Mouse (Mus musculus): Measurements from ENCODE around the gene Ppp1cc.
A peak's percentile ranks its signal among the peaks of the same experiment; 100 is the strongest.

Ppp1cc gene

DNA sequence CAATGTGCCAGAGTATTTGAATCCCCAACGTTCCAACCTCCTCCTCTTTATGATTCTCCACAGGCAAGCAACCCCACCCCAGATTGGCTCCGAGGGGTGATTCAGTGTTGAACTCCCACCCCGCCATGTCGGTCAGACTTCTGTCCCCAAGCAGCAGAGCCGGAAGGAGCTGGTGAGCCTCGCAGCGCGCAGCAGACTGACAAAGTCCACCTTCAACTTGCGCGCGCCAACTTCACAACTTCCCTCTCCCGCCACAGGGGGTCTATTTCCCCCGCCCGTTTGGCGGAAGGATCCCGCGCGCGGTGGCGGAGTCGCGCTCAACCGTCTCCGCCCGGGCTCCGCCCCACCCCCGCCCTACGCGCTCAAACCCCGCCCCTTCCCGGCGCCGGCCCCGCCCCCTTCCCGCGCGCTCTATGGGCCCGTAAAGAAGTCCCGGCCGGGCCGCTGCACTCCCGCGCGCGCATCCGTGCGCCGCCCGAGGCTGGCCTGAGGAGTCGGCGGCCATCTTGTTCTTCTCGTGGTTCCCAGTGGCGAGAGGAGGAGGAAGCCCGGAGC, at the start of gene Ppp1cc:
Gene Ppp1cc, plus strand, starts transcription at position 452 of the 555 bp plus-strand sequence.
- DNase-seq, result peak; percentile 92

DNA sequence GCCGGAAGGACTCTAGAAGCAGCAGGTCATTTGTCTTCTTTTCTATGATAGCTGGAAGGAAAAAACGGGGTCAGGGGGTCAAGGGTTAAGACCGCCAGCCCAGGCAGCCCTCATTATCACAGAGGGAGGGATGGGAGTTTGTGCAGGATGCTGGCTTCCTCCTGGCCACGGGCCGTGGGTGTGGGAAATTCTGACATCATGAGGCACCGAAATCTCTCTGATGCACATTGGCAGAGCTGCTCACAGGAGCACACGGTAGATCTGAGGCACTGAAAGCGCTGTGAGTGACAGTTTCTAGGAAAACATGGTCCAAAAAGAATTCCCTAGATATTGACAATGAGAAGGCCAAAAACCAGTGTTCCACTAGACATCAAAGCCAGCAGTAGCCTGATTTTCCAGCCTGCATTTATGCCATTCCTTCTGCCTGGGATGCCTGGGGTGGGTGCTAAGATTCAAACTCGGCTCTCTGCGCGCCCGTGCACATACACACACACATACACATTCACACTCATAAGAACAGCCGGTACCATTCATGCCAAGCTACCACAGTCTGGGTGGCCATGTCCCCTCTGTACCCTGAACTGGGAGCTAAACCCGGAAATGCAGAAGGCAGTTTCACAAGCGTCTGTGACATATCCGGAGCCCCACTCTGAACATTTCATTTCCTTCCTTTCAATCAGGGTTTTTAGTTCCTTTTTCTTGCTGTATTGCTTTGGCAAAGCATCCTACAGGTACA, 48.6 kb upstream of the Ppp1cc start:
- DNase-seq, result no peak

DNA sequence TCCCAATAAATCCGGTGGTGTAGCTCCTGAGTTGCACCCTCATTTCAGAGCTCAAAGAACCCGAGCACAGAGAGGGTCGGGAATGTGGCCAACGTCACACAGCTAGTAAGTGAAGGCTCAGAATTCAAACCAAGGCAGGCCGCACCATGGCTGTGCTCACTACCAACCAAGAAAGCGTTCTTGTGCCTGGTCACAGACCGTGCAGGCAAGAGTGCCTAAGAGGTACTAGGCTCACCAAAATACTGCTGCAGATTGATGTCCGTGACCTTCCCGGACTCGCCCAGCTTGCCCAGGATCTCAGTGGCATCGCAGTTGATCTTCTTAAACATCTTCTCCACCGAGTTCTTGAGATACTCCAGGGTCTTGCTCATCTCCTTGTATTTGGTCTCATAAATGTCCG, 47.5 kb upstream of the Ppp1cc start:
- DNase-seq, result no peak

DNA sequence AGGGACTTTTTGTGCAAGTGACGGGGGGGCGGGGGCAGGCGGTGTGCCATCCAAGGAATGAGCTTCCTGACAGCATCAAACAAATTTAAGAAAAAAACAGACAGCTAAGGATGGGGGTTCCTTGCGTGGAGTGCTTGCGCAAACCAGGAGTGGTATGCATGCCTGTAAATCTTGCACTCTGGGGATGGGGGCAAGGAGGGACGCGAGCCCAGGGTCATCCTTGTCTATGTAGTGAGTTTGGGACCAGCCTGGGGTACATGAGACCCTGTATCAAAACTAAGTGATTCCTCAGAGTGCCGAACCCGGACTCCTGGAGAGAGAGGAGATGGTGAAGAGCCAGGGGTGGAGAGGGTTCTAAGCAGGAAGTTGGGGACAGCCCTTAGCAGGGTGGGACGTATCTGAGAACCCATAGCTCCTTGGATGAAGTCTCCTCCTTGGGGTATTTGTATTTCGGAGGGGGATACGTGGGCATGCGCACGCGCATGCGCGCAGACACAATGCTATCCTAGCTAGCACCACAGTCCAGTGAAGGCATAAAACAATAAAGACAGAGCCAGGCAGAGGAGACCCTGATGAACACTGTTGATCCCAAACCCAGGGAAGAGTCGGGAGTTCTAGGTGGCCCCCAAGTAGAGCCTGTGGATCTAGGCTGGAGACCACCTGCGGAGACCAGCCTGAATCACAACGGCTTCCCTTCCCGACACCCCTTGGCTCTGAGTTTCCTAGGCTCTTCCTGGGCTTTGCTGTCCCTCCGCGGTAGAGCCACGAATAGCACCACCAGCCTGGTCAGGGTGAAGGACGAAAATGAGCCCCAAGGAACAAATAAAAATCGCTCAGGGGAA, 46.8 kb upstream of the Ppp1cc start:
- no peak for DNase-seq

DNA sequence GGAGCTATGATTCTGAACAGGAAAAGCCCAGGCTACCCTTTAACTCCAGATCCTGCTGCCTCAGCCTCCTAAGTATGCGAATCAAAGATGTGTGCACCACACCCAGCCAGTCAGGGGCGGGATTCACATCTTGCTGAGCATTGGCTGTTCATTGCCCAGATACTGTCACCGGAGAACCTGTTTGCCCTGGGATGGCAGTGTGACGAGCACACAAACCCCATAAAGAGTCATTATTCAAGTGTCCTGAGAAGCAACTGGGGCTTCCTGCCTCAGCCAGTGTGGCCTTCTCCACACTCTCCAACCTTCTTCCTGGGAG, 46.2 kb upstream of the Ppp1cc start:
- no peak for DNase-seq

DNA sequence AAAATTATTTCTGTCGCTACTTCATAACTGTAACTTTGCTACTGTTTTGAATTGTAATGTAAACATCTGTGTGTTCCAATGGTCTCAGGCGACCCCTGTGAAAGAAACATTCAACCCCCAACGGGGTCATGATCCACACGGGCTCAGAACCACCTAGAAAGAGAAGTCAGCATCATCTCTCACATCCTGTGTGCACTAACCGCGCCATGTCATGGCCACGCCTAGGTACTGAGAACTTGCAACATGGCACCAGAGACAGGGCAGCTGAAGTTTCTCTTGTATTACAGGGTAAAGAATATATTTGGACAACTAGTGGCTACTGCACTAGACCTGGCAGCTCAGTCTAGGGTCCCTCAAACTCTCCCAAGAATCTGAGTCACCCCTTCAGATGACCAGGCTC, 44.6 kb upstream of the Ppp1cc start:
- DNase-seq, result no peak

DNA sequence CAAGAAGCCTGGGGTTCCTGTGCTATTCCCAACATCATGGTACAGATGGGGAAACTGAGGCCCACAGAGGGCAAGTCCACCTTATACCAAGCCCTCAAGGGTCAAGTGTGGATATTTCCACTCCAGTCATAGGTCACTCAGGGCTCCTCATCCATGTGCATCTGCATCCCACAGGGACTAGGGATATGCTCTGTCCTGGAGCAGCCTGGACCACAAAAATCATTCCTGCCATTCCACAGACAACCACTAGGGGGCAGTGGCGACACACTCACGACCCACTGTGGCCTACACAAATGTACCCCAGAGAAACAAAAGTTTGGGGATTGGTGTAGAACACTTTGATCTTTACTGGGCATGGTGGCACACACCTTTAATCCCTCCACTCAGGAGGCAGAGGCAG, 43.9 kb upstream of the Ppp1cc start:
- no peak for DNase-seq

DNA sequence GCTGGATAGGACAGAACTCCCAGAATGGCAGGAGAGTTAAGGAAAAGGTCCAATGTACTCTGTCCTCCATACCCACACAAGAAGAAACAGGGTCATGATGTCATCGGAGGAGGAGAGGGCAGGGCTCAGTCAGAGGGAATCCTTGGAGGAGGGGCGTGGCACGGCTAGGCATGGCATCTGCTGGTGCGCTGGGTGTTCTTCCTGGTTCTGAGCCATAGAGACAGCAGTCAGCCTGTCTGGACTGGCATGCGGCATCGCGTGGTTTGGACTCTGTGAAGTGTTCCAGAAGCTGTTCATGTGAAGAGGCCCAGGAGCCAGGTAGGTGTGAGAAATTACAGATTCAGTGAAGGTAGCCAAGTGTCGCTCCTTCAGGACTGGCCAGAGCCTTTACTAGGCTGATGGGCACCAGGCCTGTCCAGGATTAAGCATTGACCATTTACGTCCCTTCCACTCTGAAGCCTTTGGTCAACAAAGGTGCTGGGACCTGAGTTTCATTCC, 42.8 kb upstream of the Ppp1cc start:
- no peak for DNase-seq

DNA sequence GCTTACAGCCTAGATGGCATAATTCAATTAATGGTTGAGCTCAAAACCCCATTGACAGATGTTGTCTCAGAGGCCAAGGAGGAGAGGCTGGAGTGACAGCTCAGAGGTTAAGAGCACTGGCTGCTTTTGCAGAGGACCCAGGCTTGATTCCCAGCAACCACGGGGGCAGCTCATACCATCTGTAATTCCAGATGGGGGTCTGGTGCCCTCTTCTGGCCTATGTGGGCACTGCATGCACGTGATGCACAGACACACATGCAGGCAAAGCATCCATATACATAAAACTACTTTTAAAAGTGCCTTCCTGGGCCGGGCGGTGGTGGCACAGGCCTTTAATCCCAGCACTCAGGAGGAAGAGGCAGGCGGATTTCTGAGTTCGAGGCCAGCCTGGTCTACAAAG, 41.8 kb upstream of the Ppp1cc start:
- DNase-seq, result no peak

DNA sequence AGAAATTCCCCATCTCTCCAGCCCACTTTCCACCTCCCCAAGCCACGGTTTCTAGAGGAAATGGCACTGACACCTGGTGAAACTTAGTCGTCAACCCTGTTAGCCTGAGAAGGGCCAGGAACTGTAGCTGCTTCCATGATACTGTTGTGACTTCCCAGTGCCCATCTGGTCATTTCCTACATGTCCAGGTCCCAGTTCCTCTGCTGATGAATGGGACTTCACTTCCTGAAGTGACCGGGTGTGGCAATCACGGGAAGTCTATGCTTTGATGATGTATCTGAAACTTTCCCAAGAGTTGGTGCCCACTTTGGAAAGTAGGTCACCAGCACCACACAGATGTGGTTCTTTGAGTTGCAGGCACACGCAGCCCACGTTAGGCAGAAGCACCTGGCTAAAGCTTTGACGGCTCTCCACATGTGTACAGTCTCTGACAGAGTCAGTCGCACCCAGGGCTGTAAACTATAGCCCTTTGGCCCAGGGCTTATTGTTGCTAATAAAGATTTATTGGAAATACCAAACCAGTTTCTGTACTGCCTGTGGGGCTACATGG, 32.8 kb upstream of the Ppp1cc start:
- DNase-seq, result no peak

DNA sequence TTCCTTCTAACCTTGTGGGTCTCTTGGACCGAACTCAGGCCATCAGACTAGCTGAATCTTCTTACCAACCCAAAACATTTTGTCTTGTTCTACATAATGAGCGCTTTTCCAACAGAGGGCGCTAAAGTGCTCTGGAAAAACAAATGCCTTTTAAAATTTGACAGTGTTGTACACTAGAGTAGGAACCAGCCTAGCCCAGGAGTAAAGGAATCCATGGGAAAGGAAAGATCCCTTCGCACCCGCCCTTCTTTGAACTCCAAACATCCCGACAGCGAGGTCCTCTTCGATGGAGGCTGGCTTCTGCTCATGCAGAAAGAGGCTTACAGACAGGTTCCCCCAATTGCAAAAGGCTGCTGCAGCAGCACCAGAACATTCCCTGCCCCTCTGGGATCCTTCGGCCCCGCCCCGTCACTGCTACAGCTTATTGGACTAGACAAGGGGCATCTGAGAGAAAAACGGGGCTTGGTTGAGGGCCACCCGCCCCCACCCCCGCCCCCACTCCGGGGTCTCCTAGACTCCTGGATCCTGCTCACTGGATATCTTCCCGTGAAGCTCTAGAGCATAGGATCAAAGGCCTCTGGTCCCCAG, 28.9 kb upstream of the Ppp1cc start:
- DNase-seq, result peak; percentile 74

DNA sequence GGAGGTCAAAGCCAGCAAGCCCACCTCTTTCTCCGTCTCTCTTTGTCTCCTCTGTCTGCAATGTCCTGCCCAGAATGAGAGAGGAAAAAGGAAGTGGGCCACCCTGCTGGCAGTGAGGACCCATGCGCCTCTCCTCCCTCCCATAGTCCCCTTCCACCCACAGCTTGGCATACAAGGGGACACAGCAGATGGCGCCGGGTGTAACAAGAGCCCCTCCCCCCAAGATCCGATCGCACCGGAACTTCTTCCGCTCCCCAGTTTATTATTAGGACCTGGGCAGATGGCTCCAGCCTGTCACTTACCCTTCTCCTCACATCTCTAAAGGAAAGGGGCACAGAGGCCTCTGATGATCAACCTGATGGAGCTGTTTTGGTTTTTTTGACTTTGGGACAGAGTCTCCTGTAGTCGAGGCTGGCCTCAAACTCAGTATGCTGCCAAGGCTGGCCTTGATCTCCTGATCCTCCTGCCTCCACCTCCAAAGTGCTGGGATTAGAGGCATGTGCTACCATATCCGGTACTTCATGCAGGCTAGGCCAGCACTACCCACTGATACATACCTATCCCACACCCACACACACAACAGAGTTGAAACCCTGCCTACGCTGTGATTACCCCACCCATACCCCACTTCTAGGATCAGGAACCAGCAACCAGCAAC, 27.6 kb upstream of the Ppp1cc start:
- DNase-seq, result peak; percentile 87

DNA sequence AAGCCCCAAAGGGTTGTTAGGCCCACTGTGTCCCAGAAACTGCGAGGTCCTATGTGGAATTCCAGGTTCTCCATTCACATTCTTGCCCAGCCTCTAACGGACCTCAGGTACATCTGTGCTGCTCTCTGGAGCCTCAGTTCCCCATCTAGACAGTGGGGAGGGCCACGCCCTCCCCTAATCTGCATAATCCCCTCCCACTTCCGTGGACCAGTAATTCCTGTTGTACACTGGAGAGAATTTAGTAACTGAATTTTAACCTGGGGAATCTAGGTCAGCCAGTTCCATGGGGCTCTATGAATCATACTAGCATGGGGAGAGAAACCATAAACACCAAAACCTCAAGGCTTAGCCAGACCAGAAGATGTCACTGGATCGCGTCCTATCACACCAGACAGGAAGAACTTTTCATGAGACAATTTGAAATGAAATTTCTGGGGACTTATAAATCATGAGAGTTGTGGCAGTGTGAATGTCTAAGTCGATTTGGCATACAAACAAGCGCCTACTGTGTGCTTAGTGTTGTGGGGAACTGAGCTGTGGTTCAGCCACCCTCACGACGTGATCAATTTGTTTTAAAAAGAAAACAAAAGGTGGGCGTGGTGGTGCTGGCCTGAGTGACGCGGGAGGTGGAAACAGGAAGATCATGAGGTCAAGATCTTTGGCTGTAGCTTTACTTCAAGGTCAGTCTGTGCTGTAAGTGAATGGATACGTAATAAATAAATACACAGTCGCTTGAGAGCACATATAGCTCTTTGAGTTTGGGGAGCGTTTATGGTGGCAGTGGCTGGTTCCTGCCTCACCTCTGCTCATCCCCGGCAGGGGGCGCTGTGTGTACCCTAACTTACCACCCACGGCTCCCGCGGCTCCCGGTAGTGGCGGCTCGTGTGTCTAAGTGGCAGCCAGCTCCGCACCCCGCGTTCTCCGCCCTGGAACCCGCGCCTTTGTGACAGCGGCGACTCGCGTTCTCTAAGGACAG, 26.7 kb upstream of the Ppp1cc start:
- DNase-seq, result peak; percentile 82

DNA sequence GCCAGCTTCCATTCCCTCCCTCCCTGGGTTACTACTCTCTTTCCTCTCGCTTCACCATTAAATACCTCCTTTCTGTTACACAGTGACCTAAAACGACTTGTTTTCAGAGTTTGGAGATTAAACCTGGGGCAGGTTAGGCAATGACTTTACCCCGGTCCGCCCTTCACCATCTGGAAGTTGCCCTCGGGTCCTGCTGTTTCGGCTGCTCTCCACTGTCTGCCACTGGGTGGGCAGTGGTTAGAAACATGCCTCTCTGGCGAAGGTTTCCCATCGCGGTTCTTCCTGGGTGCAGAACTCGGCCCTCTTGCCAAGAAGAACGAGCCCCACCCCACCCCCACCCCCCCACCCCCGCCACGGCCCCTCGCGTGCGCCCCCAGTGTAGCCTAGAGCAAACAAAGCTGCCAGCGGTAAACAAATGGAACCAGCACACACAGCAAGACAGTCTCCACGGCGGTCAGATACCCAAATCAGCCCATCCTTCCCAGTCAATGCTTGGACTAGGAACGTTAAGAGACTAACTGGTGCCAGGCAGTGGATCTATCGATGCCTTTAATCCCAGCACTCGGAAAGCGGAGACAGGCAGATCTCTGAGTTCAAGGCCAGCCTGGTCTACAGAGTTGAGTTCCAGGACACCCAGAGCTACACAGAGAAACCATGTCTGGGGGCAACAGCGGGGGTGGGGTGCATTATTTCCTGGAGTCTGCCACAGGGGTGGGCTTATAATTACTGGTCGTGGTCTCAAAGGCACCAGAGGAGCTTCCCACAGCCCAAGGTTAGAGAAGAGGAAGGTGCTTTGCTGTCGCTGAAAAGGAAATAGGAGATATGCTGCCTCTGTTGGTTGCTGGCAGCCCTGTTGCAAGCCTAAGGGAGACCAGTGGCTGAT, 25.7 kb upstream of the Ppp1cc start:
- no peak for DNase-seq

DNA sequence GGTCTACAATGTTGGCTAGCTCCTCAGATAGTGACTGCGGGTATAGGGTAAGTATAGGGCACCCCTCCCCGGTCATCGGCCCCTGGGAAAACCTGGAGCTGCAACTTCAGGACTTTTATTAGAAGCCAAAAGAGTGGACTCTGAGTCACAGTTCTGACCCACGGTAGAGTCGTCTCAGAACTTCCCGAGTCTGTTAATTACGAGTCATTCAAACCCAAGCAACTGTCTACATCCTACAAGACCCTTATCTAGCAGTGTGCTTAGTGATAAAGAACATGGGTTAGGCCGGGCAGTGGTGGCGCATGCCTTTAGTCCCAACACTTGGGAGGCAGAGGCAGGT, 25.1 kb upstream of the Ppp1cc start:
- DNase-seq, result no peak

DNA sequence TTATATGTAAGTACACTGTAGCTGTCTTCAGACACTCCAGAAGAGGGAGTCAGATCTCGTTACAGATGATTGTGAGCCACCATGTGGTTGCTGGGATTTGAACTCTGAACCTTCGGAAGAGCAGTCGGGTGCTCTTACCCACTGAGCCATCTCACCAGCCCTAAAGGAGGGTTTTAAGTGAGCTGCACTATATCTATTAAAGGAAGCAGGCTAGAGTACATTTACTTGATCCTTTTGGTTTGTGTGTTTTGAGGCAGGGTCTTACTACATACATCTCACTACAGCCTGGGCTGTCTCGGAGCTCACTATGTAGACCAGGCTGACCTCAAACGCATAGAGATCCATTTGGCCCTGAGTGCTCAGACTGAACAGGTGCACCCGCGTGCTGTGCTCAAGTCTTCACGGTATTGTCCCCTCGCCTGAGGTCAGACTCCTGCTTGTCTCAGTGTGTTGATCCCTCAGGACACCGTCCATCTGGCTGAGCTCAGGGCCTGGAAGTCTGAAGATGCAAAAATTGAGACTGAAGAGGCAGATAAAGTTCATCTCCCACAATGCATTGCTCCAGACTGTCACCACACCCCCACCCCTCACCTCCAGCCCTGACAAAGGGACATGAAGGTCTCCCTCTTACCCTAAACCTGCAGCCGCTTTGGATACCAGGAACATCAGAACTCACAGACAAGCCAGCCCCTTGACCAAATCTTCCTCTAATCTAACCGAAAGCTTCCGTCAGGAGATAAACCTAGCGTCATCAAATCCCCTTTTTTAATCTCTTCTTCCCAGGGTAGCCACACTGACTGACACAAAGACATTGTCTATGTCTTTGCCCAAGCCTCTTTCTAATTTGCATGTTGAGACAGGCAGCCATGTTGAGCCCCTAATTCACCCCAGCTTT, 23.4 kb upstream of the Ppp1cc start:
- peak; percentile 71 for DNase-seq

DNA sequence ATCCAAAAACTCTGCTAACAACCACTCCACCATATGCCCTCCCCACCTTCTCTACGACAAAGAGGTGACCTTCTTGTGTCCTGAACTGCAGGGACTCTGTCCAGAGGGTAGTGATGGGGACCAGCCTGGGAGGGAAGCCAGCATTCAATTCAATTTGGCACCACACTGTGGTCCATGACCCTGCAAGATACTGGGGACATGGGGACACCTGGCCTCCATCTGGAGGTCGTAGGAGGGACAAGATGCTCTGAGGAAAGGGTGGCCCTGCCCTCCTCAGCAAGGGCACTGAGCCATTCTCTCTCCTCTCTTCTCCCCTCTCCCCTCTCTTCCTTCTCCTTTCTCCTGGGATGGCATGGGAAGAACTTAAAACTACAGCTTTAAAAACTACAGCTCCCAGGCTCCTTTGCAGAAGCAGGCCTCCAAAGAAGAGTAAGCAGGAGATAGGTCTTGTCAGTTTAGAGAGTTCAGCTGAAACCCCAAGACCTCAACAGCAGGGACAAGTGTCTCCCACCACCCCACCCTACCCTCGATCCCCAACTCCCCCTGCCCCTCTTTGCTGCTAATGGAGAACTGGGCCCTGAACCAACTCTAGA, 22.7 kb upstream of the Ppp1cc start:
- peak; percentile 75 for DNase-seq

DNA sequence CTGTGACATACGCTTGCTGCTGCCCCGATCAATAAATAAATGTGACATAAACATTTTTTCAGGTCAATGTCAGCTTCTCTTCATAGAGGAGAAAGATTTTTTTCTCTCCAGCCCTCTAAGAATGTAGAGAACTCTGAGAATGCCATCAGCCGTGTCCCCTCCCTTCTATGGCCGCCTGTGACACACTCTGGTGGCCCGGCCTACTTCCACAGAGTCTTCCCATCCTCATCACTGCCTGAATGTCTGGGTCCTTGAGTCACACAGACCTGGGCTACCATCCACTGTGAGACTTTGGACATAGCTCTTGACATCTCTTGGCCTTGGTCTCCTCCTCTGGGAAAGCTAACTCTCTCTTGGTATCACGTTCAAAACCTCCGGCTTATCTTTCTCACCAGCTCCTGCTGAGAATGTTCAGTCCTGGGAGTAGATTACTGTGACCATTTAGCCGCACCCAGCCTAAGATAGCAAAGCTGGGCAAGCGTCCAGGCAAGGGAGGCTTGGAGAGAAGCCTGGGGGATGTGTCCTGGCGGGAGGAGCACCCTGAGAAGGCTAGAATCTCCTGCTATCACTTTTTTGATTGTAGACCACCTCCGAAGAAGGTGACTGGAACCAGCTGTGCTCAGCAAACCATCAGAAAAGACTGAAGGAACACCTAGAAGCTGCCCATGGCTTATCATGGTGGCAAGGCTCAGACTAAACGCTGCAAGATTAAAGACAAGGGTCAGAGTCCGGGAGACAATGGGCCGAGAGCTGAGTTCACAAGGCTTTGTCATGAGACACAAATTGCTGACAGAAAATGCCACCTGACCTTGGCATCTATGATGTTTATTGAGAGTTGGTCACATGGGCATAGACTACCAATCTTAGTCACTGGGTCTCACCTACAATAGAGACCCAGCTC, 21.3 kb upstream of the Ppp1cc start:
- DNase-seq, result no peak
